Mouse (Mus musculus) lung, postnatal 25 days (tissue): Measurements from ENCODE around the gene Snx27.

Experiments used
- DNase-seq: peaks from one replicate; pipeline ENCODE4 v3.0.0; 2022; ENCODE audit warnings: low spot score

The Snx27 gene

DNA sequence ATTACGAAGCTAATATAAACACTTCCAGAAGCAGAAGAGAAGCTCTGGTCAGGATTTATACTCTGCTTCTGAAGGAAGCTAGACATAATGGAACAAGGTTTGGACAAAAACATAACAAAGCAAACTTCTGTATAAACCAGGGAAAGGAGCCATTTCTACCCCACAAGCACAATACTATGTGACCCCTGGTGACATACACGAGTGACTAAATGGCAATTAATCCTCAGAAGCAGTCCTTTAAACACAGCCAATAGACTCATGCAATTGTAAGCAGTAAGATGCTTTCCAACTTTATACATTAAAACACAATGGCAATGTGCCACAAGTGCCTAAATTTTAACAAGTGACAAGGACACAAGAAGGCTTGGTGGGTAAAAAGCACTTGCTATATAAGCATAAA, 15.3 kb downstream of the Snx27 start:
- DNase-seq: no peak

DNA sequence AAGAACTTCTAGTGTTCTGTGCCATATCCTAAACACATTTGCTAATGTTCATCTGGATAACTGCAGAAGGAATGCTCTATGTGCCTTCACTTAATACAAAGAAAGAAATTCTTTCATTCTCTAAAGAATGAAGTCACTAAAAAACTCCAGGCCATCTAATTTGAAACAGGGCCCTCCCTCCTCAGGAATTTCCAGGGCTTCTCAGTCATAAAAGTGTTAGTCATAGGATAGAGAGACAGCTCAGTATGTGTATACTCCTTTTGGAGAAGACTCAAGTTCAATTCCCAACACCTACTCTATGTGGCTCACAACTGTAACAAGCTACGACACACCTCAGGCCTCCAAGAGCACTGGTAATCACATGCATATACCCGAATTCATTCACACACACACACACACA, 17.0 kb downstream of the Snx27 start:
- no peak for DNase-seq

DNA sequence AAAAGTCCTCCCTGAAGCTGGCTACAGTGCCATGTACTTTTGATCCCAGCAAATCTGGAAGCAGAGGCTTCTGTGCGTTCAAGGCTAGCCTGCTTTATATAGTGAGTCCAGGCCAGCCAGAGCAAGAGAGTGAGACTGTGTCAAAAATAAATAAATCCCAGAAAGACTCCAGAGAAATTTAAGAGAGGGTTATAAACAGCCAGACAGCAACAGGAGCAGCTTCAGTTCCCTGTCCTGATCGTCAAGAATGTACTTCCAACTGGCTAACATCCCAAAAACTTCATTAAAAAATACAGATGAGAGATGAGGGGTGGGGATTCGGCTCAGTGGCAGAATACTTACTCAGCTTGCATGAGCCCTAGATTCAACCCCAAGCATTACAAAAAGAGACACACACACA, 17.4 kb downstream of the Snx27 start:
- DNase-seq: no peak

DNA sequence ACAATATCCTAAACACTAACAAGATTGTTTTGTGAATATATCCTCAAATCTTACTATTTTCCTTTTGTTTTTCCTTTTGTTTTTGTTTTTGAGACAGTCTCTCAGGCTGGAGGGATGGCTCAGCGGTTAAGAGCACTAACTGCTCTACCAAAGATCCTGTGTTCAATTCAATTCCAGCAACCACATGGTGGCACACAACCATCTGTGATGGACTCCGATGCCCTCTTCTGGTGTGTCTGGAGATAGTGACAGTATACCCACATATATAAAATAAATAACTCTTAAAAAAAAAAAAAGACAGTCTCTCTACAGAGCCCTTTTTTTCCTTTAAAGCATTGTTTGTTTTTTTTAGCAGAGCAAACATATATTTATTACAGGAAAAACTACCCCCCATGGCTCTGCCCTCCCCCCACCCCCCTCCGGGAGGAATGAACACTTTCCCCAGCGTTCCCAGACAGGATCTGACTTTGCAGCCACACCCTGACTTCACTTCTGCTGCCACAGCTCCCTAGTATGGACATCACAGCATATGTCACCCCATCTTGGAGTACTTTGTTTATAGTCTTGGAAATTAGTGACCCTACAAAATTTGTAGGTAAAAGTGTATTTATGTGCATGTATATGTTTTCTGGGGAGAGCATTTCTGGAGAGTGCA, 18.0 kb downstream of the Snx27 start:
- DNase-seq: no peak

DNA sequence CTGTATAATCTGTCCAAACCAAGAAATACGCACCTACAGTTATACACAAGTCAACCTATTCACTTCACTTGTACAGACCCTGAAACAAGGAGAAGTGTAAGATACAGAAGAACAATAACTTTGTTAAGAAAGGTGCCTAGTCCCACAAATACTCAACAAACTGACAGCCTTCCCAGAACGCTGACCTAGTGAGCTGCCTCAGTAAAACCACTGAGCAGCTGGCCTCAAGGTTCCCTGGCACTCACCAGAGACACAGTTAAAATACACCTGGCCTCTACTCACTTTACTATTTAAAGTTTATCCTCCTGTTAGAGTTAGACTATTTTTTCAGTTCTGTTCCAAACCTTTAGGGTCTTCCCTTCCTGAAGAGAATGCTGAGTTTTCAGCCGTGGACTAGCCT, 19.4 kb downstream of the Snx27 start:
- DNase-seq: no peak

DNA sequence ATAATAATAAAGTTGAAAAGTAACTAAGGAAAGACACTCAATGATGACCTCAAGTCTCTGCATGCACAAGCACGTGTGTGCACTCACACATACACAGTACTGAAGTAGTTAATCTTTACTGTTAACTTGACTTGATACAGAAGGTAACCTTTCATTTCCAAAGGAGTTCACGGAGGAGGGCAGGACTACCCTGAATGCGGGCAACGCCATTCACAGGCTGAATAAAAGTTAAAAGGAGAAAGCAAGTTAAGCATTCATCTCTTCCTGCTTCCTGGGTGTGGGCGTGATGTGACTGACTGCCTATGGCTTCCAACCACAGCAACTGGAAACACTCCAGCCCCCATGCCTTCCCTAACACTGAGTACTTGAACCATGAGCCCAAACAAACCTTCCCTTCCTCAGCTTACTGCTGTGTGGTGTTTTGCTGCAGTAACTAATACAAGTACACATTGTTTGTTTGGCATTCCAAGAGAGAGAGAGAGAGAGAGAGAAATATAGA, 22.5 kb downstream of the Snx27 start:
- no peak for DNase-seq

DNA sequence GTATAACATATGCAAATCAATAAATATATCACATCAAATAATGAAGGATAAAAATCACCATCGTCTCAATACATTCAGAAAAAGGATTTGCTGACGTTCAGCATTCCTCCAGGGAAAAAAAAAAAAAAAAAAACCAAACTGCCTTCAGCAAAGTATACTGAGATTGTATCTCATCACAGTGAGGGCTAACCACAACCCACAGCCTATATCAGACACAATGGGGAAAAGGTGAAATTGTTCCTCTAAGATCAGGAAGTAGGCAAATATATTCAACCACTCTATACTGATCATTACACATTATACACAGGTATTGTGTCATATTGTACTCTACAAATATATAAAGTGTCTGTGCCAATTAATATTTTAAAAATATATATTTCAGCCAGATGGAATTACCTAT, 33.5 kb downstream of the Snx27 start:
- no peak for DNase-seq

DNA sequence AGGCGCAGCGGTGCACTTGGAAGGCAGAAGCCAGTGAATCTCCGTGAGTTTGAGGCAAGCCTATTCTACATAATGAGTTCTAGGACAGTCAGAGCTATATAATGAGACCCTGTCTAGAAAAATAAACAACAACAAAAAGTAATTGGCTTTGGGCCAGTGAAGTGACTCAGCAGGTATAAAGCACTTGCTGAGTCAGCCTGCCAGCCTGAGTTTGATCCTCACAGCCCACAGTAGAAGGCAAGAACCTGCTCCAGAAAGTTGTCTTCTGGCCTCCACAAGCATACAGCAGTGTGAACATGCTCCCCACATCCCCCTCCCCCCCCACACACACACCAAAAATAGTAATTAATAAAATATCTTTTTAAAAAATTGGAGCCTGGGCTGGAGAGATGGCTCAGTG, 45.3 kb downstream of the Snx27 start:
- DNase-seq: no peak

DNA sequence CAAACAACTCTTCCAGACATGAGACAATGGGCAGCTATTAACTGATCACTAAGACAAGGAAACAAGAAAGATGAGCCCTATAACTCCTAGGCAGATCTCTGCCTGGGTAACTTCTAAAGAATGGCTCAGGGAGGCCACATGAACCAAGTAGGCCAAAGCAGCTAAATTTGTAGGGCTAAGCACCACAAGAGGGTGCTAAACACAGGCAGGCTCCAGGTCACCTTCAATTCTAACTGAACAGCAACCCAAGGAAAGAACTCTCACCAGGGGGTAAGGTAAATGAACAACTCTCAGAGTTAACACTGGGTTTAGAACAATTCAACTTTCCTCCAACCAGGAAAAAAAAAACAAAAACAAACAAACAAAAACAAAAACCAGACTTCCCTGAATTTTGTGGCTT, 48.5 kb downstream of the Snx27 start:
- DNase-seq: peak; percentile 58

GRCm38 (mm10) chr3:94526731-94527130, 55.8 kb downstream of the Snx27 start:
- DNase-seq: no peak

- DNase-seq: no peak
Measured at GRCm38 (mm10) chr3:94506664-94507063, 75.9 kb downstream of the Snx27 start.

DNA sequence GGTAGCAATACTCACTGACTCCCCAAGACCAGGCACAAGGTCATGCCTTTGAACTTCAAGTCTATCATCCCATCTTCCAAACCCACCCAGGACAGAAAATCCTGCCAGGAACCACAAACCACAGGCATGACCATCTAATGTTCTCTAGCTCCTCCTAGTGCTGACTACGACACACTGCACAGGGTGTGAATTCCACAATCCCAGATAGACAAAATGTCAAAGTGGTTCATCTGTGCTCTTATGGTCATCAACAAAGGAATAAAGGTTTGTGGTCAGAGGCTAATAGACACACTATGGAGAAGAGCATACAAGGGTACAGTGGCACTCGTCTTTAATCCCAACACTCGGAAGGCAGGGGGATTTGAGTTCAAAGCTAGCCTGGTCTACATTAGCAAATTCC, 80.3 kb downstream of the Snx27 start:
- peak; percentile 35 for DNase-seq

- DNase-seq: no peak
Measured at GRCm38 (mm10) chr3:94497162-94497561, 85.4 kb downstream of the Snx27 start.

- no peak for DNase-seq
Measured at GRCm38 (mm10) chr3:94487581-94487980, 94.9 kb downstream of the Snx27 start.

GRCm38 (mm10) chr3:94485922-94486321, 96.6 kb downstream of the Snx27 start:
- DNase-seq: no peak

DNA sequence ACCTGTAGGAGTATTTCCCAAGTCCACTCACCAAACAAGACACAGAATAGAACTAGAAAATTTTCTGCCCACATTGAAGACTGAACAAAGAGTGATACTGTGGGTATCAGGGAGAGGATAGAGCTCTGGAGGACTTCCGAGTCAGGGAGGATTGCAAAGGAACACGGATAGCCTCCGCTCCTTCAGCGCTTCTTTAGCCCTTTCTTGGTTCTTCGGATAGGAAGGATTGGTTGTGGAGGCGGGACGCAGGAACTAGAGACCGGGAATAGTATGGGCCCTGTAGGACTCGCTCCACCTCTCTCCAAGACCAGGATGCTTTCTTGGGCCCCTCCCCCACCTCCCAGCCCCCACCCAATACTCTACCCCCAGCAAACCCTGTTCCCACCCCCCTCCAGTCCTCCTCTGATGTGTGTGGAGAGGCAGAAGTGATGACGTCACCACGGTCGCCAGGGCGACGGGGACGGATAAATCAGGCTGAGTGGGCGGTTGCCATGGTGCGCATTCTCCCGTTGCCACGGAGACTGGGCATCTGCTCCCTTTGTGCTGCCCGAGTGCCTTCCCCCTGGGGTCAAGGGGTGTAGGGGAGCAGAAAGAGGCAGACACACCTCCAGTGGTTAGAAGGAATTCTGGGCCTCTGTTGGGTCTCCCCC, 98.6 kb downstream of the Snx27 start:
- DNase-seq: no peak

DNA sequence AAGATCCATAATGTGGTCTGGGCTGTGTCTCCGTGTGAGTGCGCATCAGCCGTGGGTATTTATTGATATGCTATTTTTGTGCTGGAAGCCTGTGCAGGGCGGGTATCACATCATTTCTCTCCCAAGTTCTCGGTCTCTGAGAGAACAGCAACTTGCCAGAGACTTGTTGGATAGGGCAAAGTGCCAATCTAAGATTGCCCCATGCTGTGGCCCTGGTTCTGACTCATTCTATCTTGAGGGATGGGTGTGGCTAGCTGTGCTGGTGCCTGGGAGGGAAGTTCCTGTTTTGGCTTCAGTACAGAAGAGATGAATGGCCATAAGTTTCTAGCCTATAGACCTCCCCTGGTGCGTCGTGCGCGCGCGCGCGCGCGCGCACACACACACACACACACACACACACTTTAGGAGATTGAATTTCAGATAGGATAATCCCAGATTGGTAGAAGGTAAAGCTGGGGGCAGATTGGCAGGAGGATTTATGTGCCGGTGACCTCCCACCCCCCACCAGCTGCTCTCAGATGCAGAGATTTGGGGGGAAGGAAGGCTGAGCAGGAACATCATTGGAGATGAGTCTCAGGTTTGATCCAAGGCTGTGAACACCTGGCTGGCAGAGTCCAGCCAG, 99.6 kb downstream of the Snx27 start:
- peak; percentile 68 for DNase-seq

DNA sequence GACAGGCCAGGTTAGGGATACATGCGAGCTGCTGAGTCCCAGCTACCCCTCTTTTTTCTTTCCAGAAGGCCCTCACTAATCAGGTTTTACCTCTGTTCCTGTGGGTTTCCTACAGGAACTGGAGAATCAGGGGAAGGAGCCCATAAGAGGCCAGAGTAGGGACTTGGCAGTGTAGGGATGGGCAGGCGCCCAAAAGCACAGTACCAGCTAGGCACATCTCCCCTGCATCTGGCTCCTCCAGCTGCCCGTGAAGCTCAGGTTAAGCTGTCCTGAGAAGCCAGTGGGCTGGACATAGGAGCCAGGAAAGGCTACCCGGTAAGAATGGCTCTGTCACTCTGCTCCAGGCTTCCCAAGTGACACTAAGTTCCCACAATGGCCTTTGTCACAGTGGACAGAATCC, 101.1 kb downstream of the Snx27 start:
- no peak for DNase-seq

GRCm38 (mm10) chr3:94480291-94480884, 102.1 kb downstream of the Snx27 start, which contains the start of gene Riiad1:
Riiad1 (minus strand) TSS chr3:94480341.
- no peak for DNase-seq

GRCm38 (mm10) chr3:94479564-94479963, 103.0 kb downstream of the Snx27 start:
- no peak for DNase-seq

DNA sequence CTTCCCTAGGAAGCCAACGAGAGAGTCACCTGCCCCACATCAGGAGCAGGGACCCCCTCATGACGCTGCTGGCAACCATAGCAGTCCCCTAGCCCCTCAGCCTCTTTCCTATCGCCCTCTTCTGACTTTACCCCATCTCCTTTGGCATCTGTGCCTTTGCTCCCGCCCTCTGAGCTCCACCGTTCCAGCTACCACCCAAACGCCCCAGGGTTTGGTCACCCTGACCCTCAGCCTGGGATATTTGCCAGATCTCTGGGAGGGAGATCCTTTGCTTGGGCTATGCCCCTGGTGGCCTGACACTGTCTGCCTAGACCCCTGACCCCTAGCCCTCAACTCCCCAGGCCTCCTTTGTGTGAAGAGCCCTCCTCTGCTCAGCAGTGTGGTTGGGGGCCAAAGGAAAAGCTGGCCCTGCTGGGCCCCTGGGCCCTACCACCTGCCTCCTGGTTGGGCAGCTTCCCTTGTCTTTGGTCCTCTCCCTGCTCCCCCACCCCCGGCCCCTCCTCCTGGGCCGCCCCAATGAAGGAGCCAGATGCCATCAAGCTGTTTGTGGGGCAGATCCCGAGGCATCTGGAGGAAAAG, 103.8 kb downstream of the Snx27 start:
- DNase-seq: no peak

DNA sequence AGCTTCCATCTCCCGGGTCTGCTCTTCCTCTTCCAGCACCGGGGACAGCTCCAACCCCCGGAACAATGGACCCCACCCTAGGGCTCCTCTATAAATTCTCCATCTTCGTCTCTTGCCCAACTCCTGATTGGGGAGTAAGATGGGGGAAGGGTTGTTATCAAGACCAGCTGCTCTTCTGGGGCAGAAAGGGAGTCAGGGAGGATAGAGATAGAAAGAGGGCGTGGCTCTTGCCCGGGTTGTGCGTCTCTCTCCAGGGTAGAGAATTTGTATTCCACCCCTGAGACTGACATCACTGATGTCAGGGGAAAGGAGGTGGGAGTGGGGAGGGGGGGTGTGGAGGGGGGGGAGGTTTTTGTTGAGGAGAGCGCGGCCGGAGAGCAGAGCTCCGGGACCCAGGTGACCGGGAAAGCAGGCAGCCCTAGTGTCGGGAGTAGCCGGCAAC, 104.5 kb downstream of the Snx27 start, which contains the start of gene Celf3:
TSS of gene Celf3 (plus strand) at position 315 of the 442 bp plus-strand sequence.
- DNase-seq: no peak
